Mouse (Mus musculus) brain, embryonic 14.5 days (tissue): ENCODE results near the gene Tsr2. TPM values are rescaled to one million over a fixed set of nuclear protein-coding genes. Genes with fewer than 3 reads are reported as not detected.

Experiments used
- DNase-seq: peaks from one replicate; pipeline ENCODE4 v3.0.0-alpha.2; 2011; ENCODE audit warnings: low read depth
- CTCF ChIP-seq: fragments of 200-500 bp; IDR thresholded peaks from 2 replicates; pipeline ENCODE4 v1.5.1; 2012; ENCODE audit warnings: inconsistent platforms, mild to moderate bottlenecking, moderate library complexity, borderline replicate concordance; ENCODE audit not compliant: insufficient read depth, insufficient read length; ENCODE audit errors: extremely low read depth
- POLR2A ChIP-seq: fragments of 200-500 bp; IDR thresholded peaks from 2 replicates; pipeline ENCODE4 v1.6.1; 2012; ENCODE audit warnings: mild to moderate bottlenecking, inconsistent platforms, borderline replicate concordance; ENCODE audit not compliant: poor library complexity, insufficient read depth, insufficient read length, severe bottlenecking; ENCODE audit errors: extremely low read depth
- polyA plus RNA-seq: library from polyadenylated mRNA; depleted of rRNA; stranded (reverse); fragments of >200 nt; gene quantifications from 2 replicates; pipeline ENCODE4 v1.2.3, GENCODE M21; 2012; rRNA removed

Tsr2 gene
- polyA plus RNA-seq: 28.2 and 28.4 TPM in 2 replicates

DNA sequence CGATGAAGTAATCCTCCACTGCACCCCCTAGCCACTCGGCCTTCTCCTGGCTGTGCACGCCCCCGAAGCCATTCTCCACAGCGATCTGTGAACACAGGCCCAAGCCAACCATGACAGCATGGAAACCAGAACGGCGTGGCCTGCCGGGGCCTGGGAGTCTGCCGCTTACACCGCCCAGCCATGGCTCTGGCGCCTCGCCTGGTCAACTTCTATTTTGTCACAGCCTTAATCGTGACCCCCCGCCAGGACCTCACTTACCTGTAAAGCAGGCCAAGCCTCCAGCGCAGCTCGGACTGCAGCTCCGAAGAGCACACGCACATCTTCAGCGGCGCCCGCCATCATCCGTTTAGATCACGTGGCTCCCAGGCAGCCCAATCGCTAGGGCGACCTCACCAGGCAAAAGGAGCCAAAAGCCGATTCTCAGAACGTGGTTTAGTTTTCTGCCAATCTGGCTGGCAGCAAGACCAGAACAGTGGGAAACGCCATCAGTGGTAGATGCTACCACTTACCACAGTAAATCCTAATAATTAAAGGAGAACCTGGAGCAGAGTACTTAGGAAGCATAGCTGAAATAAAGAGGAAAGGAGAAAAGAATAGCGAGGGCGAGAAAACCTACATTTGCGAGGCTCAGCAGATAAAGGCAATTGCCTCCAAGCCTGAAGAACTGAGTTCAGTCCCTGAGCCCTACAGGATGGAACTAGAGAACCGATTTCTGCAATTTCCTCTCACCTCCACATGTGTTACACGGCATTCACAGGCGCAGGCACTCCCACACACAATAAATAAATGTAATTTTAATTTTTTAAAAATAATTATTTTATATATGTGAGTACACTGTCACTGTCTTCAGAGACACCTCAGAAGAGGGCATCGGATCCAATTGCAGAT is at the start of gene Tsr2:
TSS of gene Tsr2 (minus strand) at position 373 of the 888 bp plus-strand sequence.
- DNase-seq: peak; percentile 94
- TF ChIP-seq POLR2A: no peak
- TF ChIP-seq CTCF: no peak

DNA sequence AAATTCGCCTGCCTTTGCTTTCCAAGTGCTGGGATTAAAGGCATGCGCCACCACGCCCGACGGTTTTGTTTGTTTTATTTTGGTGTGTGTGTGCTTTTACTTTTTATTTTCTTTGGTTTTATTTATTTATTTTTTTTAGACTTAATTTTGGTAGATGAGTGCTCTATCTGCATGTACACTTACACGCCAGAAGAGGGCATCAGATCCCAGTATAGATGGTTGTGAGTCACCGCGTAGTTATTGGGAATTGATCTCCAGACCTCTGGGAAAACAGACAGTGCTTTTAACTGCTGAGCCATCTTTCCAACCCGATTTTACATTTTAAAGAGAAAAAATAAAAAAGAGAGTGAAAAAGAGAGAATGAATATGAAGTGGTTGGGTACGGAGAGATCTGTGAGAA is 36.4 kb upstream of the Tsr2 start:
- TF ChIP-seq CTCF (peak; percentile 40; the same call in 1 of the 2 replicates), POLR2A (no peak)
- DNase-seq: peak; percentile 56

- TF ChIP-seq POLR2A (no peak), CTCF (peak; percentile 23; the same call in 1 of the 2 replicates)
- no peak for DNase-seq
These were observed 34.1 kb upstream of the Tsr2 start for GRCm38 (mm10) chrX:151130493-151130892.

GRCm38 (mm10) chrX:151123933-151124332 is 27.6 kb upstream of the Tsr2 start:
- no peak for DNase-seq
- no peak for TF ChIP-seq POLR2A
- no peak for TF ChIP-seq CTCF

DNA sequence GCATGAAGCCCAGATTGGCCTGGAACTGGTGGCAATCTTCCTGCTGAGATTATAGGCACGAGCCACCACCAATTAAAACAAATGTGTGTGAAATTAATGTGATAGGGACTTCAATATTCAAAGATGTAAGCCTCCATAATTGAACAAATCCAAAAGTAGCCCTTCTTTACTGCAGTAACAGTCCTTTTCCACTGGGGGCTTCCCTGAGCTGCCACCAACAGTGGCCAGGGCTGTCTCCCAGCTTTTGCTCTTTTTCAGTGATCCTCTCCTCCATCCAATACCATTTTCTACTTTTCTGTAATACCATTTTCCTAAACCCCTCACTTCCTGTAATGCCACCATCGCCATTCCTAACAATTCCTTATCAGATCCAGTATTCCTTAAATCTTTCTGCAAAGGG is 21.1 kb upstream of the Tsr2 start:
- TF ChIP-seq POLR2A: no peak
- TF ChIP-seq CTCF: peak; percentile 64
- peak; percentile 23 for DNase-seq

GRCm38 (mm10) chrX:151116795-151117194 is 20.5 kb upstream of the Tsr2 start:
- DNase-seq: peak; percentile 65
- TF ChIP-seq CTCF (peak; percentile 49; the same call in 1 of the 2 replicates), POLR2A (no peak)

- TF ChIP-seq CTCF: no peak
- no peak for TF ChIP-seq POLR2A
- DNase-seq: peak; percentile 63
These were observed 11.1 kb upstream of the Tsr2 start for GRCm38 (mm10) chrX:151107301-151108067.

- TF ChIP-seq CTCF (no peak), POLR2A (no peak)
- DNase-seq: no peak
These were observed 8.9 kb downstream of the Tsr2 start for GRCm38 (mm10) chrX:151087418-151087817.

DNA sequence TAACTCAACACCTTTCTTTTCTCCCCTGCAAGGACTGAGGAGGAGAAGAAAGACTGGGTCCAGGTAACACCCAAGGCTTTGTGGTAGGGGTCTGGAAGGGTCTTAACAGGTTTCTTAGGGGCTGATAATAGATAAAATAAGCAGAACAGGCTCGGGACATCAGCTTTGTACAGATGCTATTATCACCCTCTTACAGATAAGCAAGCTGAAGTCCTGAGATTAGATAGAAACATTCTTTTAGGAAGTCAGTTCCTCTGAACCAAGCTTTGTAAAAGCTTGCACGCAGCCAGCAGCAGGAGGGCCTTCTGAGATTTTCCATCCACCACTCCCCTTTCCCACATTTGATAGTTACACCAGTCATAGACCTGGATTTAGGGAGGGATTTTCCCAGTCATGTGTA is 10.7 kb downstream of the Tsr2 start:
- no peak for TF ChIP-seq POLR2A
- no peak for TF ChIP-seq CTCF
- DNase-seq: no peak

GRCm38 (mm10) chrX:151076941-151077485 is 19.3 kb downstream of the Tsr2 start:
- TF ChIP-seq POLR2A (no peak), CTCF (no peak)
- DNase-seq: peak; percentile 71

DNA sequence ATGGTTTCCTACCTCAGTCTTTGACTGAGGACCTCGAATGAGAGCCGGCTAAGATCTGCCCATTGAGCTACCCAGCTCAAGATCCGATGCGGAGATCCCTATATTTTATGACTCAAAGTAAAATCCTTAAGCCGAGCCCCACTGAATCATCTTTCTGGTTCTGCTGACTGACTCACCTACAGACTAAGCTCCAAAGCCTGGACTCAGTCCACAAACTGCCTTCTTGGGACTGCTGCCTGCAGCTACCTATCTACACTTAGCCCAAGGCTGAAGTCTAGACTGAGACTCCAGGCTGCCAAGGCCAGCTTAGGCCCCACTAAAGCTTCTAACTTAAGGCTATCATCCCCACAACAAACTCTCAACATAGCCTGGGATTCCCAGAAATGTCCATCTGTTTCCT is 20.3 kb downstream of the Tsr2 start:
- DNase-seq: no peak
- TF ChIP-seq POLR2A (no peak), CTCF (no peak)

- TF ChIP-seq CTCF (no peak), POLR2A (no peak)
- no peak for DNase-seq
These were observed 28.5 kb downstream of the Tsr2 start for GRCm38 (mm10) chrX:151067876-151068275.
